Mouse (Mus musculus) frontal cortex, postnatal 10 days (tissue): Measurements from ENCODE around the gene Noa1.

Experiments
- DNase-seq, 2 experiments: peaks; one replicate each; pipeline ENCODE4 v3.0.0; 2022; ENCODE audit warnings: low spot score in 2 of 2, mixed read lengths in 1 of 2

Gene Noa1

GRCm38 (mm10) chr5:77290606-77291005 is 19.3 kb downstream of the Noa1 start:
- DNase-seq, result no peak

- DNase-seq, result no peak
Measured at GRCm38 (mm10) chr5:77289686-77290085, 20.2 kb downstream of the Noa1 start.

- no peak for DNase-seq
Measured at GRCm38 (mm10) chr5:77287901-77288300, 22.0 kb downstream of the Noa1 start.

GRCm38 (mm10) chr5:77286904-77287303 is 23.0 kb downstream of the Noa1 start:
- DNase-seq, result no peak

- no peak for DNase-seq
Measured at GRCm38 (mm10) chr5:77285685-77286084, 24.2 kb downstream of the Noa1 start.

- no peak for DNase-seq
Measured at GRCm38 (mm10) chr5:77282242-77282641, 27.6 kb downstream of the Noa1 start.

GRCm38 (mm10) chr5:77281518-77282174 is 28.2 kb downstream of the Noa1 start:
- DNase-seq, result no peak

- no peak for DNase-seq
Measured at GRCm38 (mm10) chr5:77277204-77277603, 32.7 kb downstream of the Noa1 start.

- no peak for DNase-seq
Measured at GRCm38 (mm10) chr5:77275950-77276349, 33.9 kb downstream of the Noa1 start.

- DNase-seq, result no peak
Measured at GRCm38 (mm10) chr5:77273151-77273550, 36.7 kb downstream of the Noa1 start.

- DNase-seq, result no peak
Measured at GRCm38 (mm10) chr5:77269399-77269798, 40.5 kb downstream of the Noa1 start.

GRCm38 (mm10) chr5:77267957-77268624 is 41.8 kb downstream of the Noa1 start:
- no peak for DNase-seq

GRCm38 (mm10) chr5:77267441-77267840 is 42.4 kb downstream of the Noa1 start:
- no peak for DNase-seq

GRCm38 (mm10) chr5:77266886-77267401 is 42.9 kb downstream of the Noa1 start:
- no peak for DNase-seq

- DNase-seq, result peak in 1 of 2 experiments; percentile 25
Measured at GRCm38 (mm10) chr5:77266066-77266885, 43.6 kb downstream of the Noa1 start.

GRCm38 (mm10) chr5:77265671-77266065 is 44.2 kb downstream of the Noa1 start:
- peak; percentile 37 to 40 for DNase-seq

GRCm38 (mm10) chr5:77265081-77265670 is 44.7 kb downstream of the Noa1 start, which contains the start of gene Rest:
Gene Rest, plus strand, starts transcription at chr5:77265491.
- peak; percentile 27 to 52 for DNase-seq

- DNase-seq, result no peak
Measured at GRCm38 (mm10) chr5:77262105-77262504, 47.8 kb downstream of the Noa1 start.

GRCm38 (mm10) chr5:77261137-77261536 is 48.7 kb downstream of the Noa1 start:
- DNase-seq, result no peak

GRCm38 (mm10) chr5:77260141-77260540 is 49.7 kb downstream of the Noa1 start:
- no peak for DNase-seq

GRCm38 (mm10) chr5:77259315-77259714 is 50.6 kb downstream of the Noa1 start:
- no peak for DNase-seq

- DNase-seq, result no peak
Measured at GRCm38 (mm10) chr5:77257603-77258002, 52.3 kb downstream of the Noa1 start.
